In the genomic region with DNA sequence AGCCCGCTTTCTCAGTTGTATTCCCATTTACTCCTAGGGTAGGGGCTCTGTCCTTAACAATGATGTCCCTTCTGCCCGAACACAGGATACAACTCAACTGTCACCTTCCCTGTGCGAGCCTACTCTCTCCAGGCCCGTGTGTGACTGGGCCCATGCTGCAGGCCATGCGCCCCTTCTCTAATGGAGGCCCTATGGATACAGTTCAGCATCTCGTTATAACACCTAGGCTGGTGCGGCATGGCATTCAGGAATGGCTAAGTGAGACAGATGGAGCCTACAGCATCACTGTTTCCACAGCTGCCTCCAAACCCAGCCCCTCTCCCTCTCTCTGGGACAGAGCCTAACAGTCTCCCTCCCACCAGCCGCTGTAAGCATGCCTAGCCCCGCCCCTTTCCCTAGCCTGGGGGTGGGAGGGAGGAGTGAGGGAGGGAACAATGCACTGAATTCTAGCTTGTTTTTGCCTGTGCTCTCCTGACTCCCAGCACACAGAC, we compare ENCODE assay signal across 8 mouse cellular contexts. TPM values are rescaled to one million over a fixed set of nuclear protein-coding genes. Genes with fewer than 3 reads are reported as not detected.
A peak's percentile ranks its signal among the peaks of the same experiment; 100 is the strongest.
DNase-seq lines count a peak whose midpoint lies in the region; ATAC-seq lines count a peak whose summit lies in the region.

No protein-coding gene starts in this region.

- no peak overlapping the region for H3K4me2 ChIP-seq in forebrain, embryonic 11.5 days (ENCODE audit: low read depth, low read length, severe bottlenecking)

- no peak overlapping the region for H3K4me3 ChIP-seq in forebrain, embryonic 11.5 days (ENCODE audit: low read depth, low read length)
- no peak overlapping the region for H3K4me3 ChIP-seq in midbrain, embryonic 10.5 days

- H3K36me3 ChIP-seq in forebrain, embryonic 11.5 days (ENCODE audit: control insufficient read depth, insufficient read depth, low read length) = peaks cover 2% of the 10 kb centered on the region; the same call in 1 of the 2 replicates
- H3K36me3 ChIP-seq in midbrain, embryonic 10.5 days = peaks cover 56% of the 10 kb centered on the region

- H3K27me3 ChIP-seq in forebrain, embryonic 11.5 days (ENCODE audit: control insufficient read depth, insufficient read depth, low read length) = no peaks in the 10 kb centered on the region
- H3K27me3 ChIP-seq in midbrain, embryonic 10.5 days (ENCODE audit: low read depth, poor library complexity, severe bottlenecking) = no peaks in the 10 kb centered on the region

- 52% methylated on average over 9 of the region's 9 CpGs for WGBS in forebrain, embryonic 11.5 days
- 46% methylated on average over 9 of the region's 9 CpGs for WGBS in midbrain, embryonic 10.5 days

- H3K27ac ChIP-seq in forebrain, embryonic 11.5 days (ENCODE audit: low read depth, low read length) = peak overlapping the region; percentile 41; the same call in 1 of the 2 replicates
- H3K27ac ChIP-seq in midbrain, embryonic 10.5 days (replicated peaks) = peak overlapping the region; percentile 64

- peak overlapping the region; percentile 9; the same call in 1 of the 2 replicates for H3K9ac ChIP-seq in forebrain, embryonic 11.5 days (ENCODE audit: low read length)

- no peaks in the 10 kb centered on the region for H3K9me3 ChIP-seq in forebrain, embryonic 11.5 days (ENCODE audit: control insufficient read depth, low read length)
- no peaks in the 10 kb centered on the region for H3K9me3 ChIP-seq in midbrain, embryonic 10.5 days (replicated peaks)

- DNase-seq in 3T3-L1 (ENCODE audit: low read depth, low spot score) (peak; percentile 19), MN1 (ENCODE audit: low spot score) (peak; percentile 47)
- DNase-seq in forebrain, embryonic 11.5 days (ENCODE audit: low spot score) = peak; percentile 85
- peak; percentile 78 for DNase-seq in heart, postnatal 4 days
- DNase-seq in kidney, postnatal 4 days = peak; percentile 78 to 84
- DNase-seq in midbrain, embryonic 10.5 days (ENCODE audit: low spot score) = peak; percentile 57
- DNase-seq in testis, postnatal 10 days (ENCODE audit: low spot score) = peak; percentile 84
- no peak for DNase-seq in c-Kit-positive CD71-positive TER-119-positive erythroid progenitor cells, embryonic 14.5 days (ENCODE audit: low spot score)

- 0 out of 2 replicates have a peak, but pooled peaks cover 6% of the 10 kb centered on the region for H3K4me1 ChIP-seq in forebrain, embryonic 11.5 days (replicated peaks; ENCODE audit: control insufficient read depth, insufficient read depth, low read length)
- peaks cover 14% of the 10 kb centered on the region for H3K4me1 ChIP-seq in midbrain, embryonic 10.5 days

- ATAC-seq in forebrain, embryonic 11.5 days (replicated peaks; ENCODE audit: low FRiP score) = peak; percentile 78

RNA-seq across cellular contexts. Expression of gene Wdr73, which starts 12.0 kb away (rescaled TPM):
- 40.5 and 41.6 TPM in 2 replicates for polyA plus RNA-seq in forebrain, embryonic 11.5 days (2014; fragmentation: Nextera tagmentation; extraction: Ambion mirVana)
- total RNA-seq in heart, postnatal 4 days (2021) = 10 to 100 TPM in 1 of 2 experiments, 1 to 10 TPM in 1; 9.2 to 11.0 TPM
- 48.0 and 50.2 TPM in 2 replicates for polyA plus RNA-seq in midbrain, embryonic 10.5 days (2016; fragmentation: Nextera tagmentation; extraction: Ambion mirVana)

RNA-seq across cellular contexts. Expression of gene Nmb, which starts 15.8 kb away (rescaled TPM):
- 7.3 and 8.6 TPM in 2 replicates for polyA plus RNA-seq in forebrain, embryonic 11.5 days (2014; fragmentation: Nextera tagmentation; extraction: Ambion mirVana)
- 1 to 10 TPM; 3.1 to 3.5 TPM for total RNA-seq in heart, postnatal 4 days (2021)
- polyA plus RNA-seq in midbrain, embryonic 10.5 days (2016; fragmentation: Nextera tagmentation; extraction: Ambion mirVana) = 7.0 and 7.4 TPM in 2 replicates

RNA-seq across cellular contexts. Expression of gene Zscan2, which starts 28.3 kb away (rescaled TPM):
- 3.3 and 3.8 TPM in 2 replicates for polyA plus RNA-seq in forebrain, embryonic 11.5 days (2014; fragmentation: Nextera tagmentation; extraction: Ambion mirVana)
- total RNA-seq in heart, postnatal 4 days (2021) = 1 to 10 TPM; 8.4 to 9.0 TPM
- polyA plus RNA-seq in midbrain, embryonic 10.5 days (2016; fragmentation: Nextera tagmentation; extraction: Ambion mirVana) = 2.5 and 2.9 TPM in 2 replicates

RNA-seq across cellular contexts. Expression of gene Sec11a, which starts 58.5 kb away (rescaled TPM):
- polyA plus RNA-seq in forebrain, embryonic 11.5 days (2014; fragmentation: Nextera tagmentation; extraction: Ambion mirVana) = 169 and 201 TPM in 2 replicates
- 10 to 100 TPM; 61.7 to 71.4 TPM for total RNA-seq in heart, postnatal 4 days (2021)
- 195 and 207 TPM in 2 replicates for polyA plus RNA-seq in midbrain, embryonic 10.5 days (2016; fragmentation: Nextera tagmentation; extraction: Ambion mirVana)
